Mouse (Mus musculus): ENCODE data around the gene 1700025G04Rik. TPM values are rescaled to one million over a fixed set of nuclear protein-coding genes. Genes with fewer than 3 reads are reported as not detected.

1700025G04Rik gene
- polyA plus RNA-seq, 1 experiment from 2014 or later: 8.5 TPM

DNA sequence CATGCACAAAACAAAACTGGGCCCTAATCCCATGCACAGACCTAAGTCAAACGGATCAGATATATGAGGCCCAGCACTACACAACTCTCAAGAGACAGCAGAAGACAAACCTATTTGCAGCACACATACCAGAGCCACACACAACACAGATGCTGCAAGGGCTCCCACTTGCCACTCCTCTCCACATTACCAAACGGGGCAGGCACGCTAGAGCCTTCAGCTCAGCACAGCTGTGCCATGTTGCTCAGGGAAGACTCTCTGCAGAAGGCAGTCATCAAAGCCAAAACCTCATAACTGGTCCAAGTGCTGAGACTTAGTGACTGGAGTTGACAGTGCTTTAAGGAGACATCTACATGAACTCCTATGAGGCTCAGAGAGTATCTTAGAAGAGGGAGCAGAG is 130.9 kb downstream of the 1700025G04Rik start:
- 64% methylated on average over 3 of the region's 3 CpGs for WGBS (ENCODE audit: missing documents)
- H3K79me2 ChIP-seq (ENCODE audit: inconsistent target): peaks cover 5% of the 10 kb centered on the region; the same call in 1 of the 2 replicates
- H3K27ac ChIP-seq: peak overlapping the region; percentile 38
- no peak overlapping the region for H3K4me3 ChIP-seq (ENCODE audit: inconsistent target)
- H3K36me3 ChIP-seq (ENCODE audit: inconsistent target): no peaks in the 10 kb centered on the region

- WGBS (ENCODE audit: missing documents): 0% methylated on average over 3 of the region's 3 CpGs
- H3K79me2 ChIP-seq (ENCODE audit: inconsistent target): peaks cover 5% of the 10 kb centered on the region; the same call in 1 of the 2 replicates
- H3K4me3 ChIP-seq (ENCODE audit: inconsistent target): no peak overlapping the region
- H3K27ac ChIP-seq: peak overlapping the region; percentile 65
- H3K36me3 ChIP-seq (ENCODE audit: inconsistent target): no peaks in the 10 kb centered on the region
These were observed 131.5 kb downstream of the 1700025G04Rik start for GRCm38 (mm10) chr1:151958442-151958841.

DNA sequence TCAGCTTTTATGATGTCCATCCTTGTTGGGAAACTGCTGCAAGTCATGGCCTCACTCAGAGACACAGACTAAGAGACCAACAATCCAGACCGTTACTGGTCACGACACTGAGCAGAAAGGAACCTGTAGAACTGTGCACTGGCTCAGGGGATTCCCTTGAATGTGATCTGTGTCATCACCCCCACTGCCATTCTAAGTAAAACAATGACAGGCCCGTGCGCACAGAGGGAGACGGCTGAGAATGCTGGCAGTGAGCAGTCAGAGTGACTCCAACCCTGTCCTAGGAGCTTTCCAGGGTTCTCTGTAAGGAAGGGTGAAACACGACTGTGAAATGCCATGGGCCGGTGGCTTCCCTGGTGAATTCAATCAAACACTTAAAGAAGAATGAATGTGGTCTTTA is 132.3 kb downstream of the 1700025G04Rik start:
- 74% methylated on average over 7 of the region's 7 CpGs for WGBS (ENCODE audit: missing documents)
- Histone ChIP-seq H3K27ac (peak overlapping the region; percentile 65), H3K36me3 (ENCODE audit: inconsistent target) (no peaks in the 10 kb centered on the region), H3K4me3 (ENCODE audit: inconsistent target) (no peak overlapping the region), H3K79me2 (ENCODE audit: inconsistent target) (peaks cover 5% of the 10 kb centered on the region; the same call in 1 of the 2 replicates)

GRCm38 (mm10) chr1:151955866-151956265 is 134.1 kb downstream of the 1700025G04Rik start:
- peaks cover 5% of the 10 kb centered on the region; the same call in 1 of the 2 replicates for H3K79me2 ChIP-seq (ENCODE audit: inconsistent target)
- H3K27ac ChIP-seq: no peak overlapping the region
- no peaks in the 10 kb centered on the region for H3K36me3 ChIP-seq (ENCODE audit: inconsistent target)
- 52% methylated on average over 5 of the region's 5 CpGs for WGBS (ENCODE audit: missing documents)
- no peak overlapping the region for H3K4me3 ChIP-seq (ENCODE audit: inconsistent target)

GRCm38 (mm10) chr1:151953563-151953962 is 136.4 kb downstream of the 1700025G04Rik start:
- no peaks in the 10 kb centered on the region for H3K36me3 ChIP-seq (ENCODE audit: inconsistent target)
- peaks cover 5% of the 10 kb centered on the region; the same call in 1 of the 2 replicates for H3K79me2 ChIP-seq (ENCODE audit: inconsistent target)
- H3K4me3 ChIP-seq (ENCODE audit: inconsistent target): no peak overlapping the region
- H3K27ac ChIP-seq: peak overlapping the region; percentile 50
- WGBS (ENCODE audit: missing documents): 11% methylated on average over 6 of the region's 7 CpGs

DNA sequence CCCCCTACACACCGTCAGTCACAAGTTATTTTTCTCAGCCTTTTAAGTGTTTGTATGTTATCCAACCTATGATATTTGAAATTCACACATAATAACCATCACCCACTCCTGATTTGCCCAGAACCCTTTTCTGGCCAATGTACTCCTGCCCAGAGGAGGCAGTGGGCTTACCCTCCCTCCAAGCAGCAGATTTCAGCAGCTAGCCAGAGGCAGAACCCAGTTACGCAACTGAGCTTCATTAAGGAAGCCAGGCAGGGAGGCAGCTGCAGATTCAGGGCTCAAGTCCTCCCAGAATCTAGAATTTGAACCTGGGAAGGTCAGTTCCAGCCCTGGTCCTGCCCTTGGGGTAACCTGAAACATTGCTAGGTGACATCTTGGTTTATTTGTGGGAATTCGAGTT is 141.9 kb downstream of the 1700025G04Rik start:
- 24% methylated on average over 3 of the region's 3 CpGs for WGBS (ENCODE audit: missing documents)
- H3K27ac ChIP-seq: peak overlapping the region; percentile 82
- H3K79me2 ChIP-seq (ENCODE audit: inconsistent target): no peaks in the 10 kb centered on the region
- H3K4me3 ChIP-seq (ENCODE audit: inconsistent target): peak overlapping the region; percentile 34
- H3K36me3 ChIP-seq (ENCODE audit: inconsistent target): no peaks in the 10 kb centered on the region

- no peaks in the 10 kb centered on the region for H3K79me2 ChIP-seq (ENCODE audit: inconsistent target)
- WGBS (ENCODE audit: missing documents): 5% methylated on average over 4 of the region's 4 CpGs
- H3K36me3 ChIP-seq (ENCODE audit: inconsistent target): no peaks in the 10 kb centered on the region
- H3K27ac ChIP-seq: peak overlapping the region; percentile 82
- H3K4me3 ChIP-seq (ENCODE audit: inconsistent target): peak overlapping the region; percentile 34
These were observed 142.4 kb downstream of the 1700025G04Rik start for GRCm38 (mm10) chr1:151947571-151947970.

DNA sequence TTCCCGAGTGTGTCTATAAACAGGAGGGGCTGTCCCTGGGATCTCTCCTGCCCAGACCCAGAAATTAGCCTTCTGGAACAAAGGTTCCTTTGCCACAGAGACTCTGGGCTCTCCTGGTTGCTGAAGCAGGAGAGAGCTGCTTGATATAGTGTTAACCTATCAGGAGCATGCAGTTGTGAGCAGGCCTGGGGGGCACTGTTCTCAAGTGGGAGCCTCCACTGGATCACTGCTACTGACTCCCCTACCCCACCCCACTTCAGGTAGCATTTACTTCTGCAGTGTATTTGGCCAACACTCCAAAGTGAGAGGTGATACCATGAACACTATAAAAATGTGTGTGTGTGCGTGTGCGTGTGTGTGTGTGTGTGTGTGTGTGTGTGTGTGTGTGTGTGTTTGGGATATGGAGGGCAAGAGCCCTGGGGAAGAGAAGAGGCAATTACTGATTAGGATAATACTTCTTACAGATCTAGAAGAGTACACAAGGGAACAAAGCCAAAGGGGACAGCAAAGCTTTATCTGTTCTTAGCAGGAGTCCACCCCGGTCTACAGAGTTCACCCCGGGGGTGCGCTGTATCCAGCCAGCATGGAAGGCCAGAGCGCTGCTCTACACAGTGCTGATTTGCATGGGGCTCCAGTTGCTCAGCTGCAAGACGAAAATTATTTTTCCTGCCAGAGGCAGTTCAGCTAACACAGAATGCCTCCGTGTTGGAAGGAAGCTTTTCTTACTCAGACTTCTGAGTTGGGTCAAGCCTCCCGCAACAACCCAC is 145.3 kb downstream of the 1700025G04Rik start:
- H3K4me3 ChIP-seq (ENCODE audit: inconsistent target): no peak overlapping the region
- no peak overlapping the region for H3K27ac ChIP-seq
- WGBS (ENCODE audit: missing documents): 78% methylated on average over 8 of the region's 10 CpGs
- no peaks in the 10 kb centered on the region for H3K79me2 ChIP-seq (ENCODE audit: inconsistent target)
- H3K36me3 ChIP-seq (ENCODE audit: inconsistent target): no peaks in the 10 kb centered on the region

- no peak overlapping the region for H3K27ac ChIP-seq
- no peaks in the 10 kb centered on the region for H3K36me3 ChIP-seq (ENCODE audit: inconsistent target)
- H3K4me3 ChIP-seq (ENCODE audit: inconsistent target): no peak overlapping the region
- H3K79me2 ChIP-seq (ENCODE audit: inconsistent target): no peaks in the 10 kb centered on the region
- 89% methylated on average over 8 of the region's 8 CpGs for WGBS (ENCODE audit: missing documents)
These were observed 146.2 kb downstream of the 1700025G04Rik start for GRCm38 (mm10) chr1:151943681-151944237.

- Histone ChIP-seq H3K4me3 (ENCODE audit: inconsistent target) (no peak overlapping the region), H3K36me3 (ENCODE audit: inconsistent target) (no peaks in the 10 kb centered on the region), H3K79me2 (ENCODE audit: inconsistent target) (no peaks in the 10 kb centered on the region), H3K27ac (no peak overlapping the region)
- 97% methylated on average over 11 of the region's 11 CpGs for WGBS (ENCODE audit: missing documents)
These were observed 146.8 kb downstream of the 1700025G04Rik start for GRCm38 (mm10) chr1:151942972-151943654.

GRCm38 (mm10) chr1:151939987-151940386 is 149.9 kb downstream of the 1700025G04Rik start:
- Histone ChIP-seq H3K27ac (no peak overlapping the region), H3K79me2 (ENCODE audit: inconsistent target) (no peaks in the 10 kb centered on the region), H3K36me3 (ENCODE audit: inconsistent target) (no peaks in the 10 kb centered on the region), H3K4me3 (ENCODE audit: inconsistent target) (no peak overlapping the region)
- WGBS (ENCODE audit: missing documents): 72% methylated on average over 8 of the region's 8 CpGs

DNA sequence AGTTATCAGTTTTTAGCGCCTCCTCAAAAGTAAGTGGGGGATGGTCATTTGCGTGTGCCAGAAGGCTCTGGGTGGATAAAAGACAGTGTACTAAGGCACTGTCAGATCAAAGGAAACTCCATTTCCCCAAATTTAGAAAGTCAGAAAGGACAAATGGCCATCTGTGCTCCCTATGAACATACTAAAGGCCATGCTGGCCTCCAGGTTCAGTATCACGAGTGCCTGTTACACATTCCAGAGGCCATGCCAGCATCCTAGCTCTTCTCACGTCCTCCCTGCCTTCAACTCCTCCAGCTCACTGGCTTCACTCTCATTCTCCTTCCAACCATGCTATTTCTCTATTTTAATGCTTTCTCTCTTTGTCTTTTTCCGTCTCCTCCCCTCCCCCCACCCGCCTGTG is 150.4 kb downstream of the 1700025G04Rik start:
- Histone ChIP-seq H3K4me3 (ENCODE audit: inconsistent target) (no peak overlapping the region), H3K36me3 (ENCODE audit: inconsistent target) (no peaks in the 10 kb centered on the region), H3K27ac (no peak overlapping the region), H3K79me2 (ENCODE audit: inconsistent target) (no peaks in the 10 kb centered on the region)
- 94% methylated on average over 4 of the region's 6 CpGs for WGBS (ENCODE audit: missing documents)

DNA sequence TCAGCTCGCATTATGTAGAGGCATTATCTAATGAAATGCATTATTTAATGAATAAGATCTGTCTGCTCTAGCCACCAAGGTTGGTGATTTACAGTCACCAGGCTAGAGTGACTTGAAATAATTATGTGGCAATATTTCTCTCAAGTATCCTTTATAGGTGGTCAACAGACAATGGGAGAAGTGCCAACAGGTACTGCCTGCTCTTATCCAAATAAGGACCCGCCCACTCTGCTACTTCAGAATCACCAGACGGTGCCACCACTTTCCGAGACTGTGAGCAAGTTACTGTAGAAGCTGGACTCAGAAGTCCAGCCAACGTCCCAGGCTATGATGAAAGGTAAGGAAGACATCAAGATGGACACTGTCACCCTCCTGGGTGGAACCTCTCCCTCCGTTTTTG is 156.3 kb downstream of the 1700025G04Rik start:
- Histone ChIP-seq H3K36me3 (ENCODE audit: inconsistent target) (no peaks in the 10 kb centered on the region), H3K27ac (no peak overlapping the region), H3K79me2 (ENCODE audit: inconsistent target) (no peaks in the 10 kb centered on the region), H3K4me3 (ENCODE audit: inconsistent target) (no peak overlapping the region)
- 94% methylated on average over 6 of the region's 6 CpGs for WGBS (ENCODE audit: missing documents)

GRCm38 (mm10) chr1:151926826-151927225 is 163.1 kb downstream of the 1700025G04Rik start:
- Histone ChIP-seq H3K27ac (no peak overlapping the region), H3K79me2 (ENCODE audit: inconsistent target) (no peaks in the 10 kb centered on the region), H3K4me3 (ENCODE audit: inconsistent target) (no peak overlapping the region), H3K36me3 (ENCODE audit: inconsistent target) (no peaks in the 10 kb centered on the region)
- WGBS (ENCODE audit: missing documents): 92% methylated on average over 8 of the region's 8 CpGs

- H3K27ac ChIP-seq: no peak overlapping the region
- H3K79me2 ChIP-seq (ENCODE audit: inconsistent target): no peaks in the 10 kb centered on the region
- WGBS (ENCODE audit: missing documents): 6% methylated on average over 4 of the region's 4 CpGs
- H3K4me3 ChIP-seq (ENCODE audit: inconsistent target): no peak overlapping the region
- H3K36me3 ChIP-seq (ENCODE audit: inconsistent target): no peaks in the 10 kb centered on the region
These were observed 163.8 kb downstream of the 1700025G04Rik start for GRCm38 (mm10) chr1:151926141-151926540.

Data from macrophage (primary cell).